Mouse (Mus musculus) erythroblast, embryonic 14.5 days (primary cell): ENCODE data around the gene Hjurp.

ENCODE experiments used
- GATA1 ChIP-seq: IDR thresholded peaks from 2 replicates; pipeline ENCODE4 v1.6.1; 2012; ENCODE audit warnings: low read length, inconsistent platforms, mixed read lengths
- TAL1 ChIP-seq: IDR thresholded peaks from 3 replicates; pipeline ENCODE4 v1.6.1; 2012; ENCODE audit warnings: low read length, inconsistent platforms, mixed read lengths

DNA sequence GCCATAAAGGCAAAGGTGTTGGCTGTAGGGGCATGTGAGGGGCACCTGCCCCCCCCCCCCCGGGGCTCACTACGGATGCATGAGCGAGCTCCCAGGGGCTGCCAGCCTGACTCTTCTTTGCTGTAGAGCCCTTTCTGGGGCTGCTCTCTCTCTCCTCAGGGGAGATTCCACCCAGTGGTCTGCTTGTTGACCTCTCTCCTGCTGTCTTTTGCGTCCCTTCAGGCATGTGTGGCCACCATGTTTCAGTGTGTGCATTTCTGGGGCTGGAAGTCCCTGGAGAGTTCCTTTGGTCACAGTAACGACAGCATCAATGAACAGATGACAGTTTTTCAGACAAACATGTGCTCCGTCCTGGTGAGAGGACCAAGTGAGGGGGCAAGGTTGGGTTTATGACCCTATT lies 19.1 kb downstream of the Hjurp start:
- TF ChIP-seq TAL1, result no peak
- TF ChIP-seq GATA1, result no peak
